Mouse (Mus musculus) cortical plate, adult 2 months (tissue): Measurements from ENCODE around the gene Fshb.

ENCODE experiments used
- CTCF ChIP-seq: fragments of 200-500 bp; IDR thresholded peaks from 2 replicates; pipeline ENCODE4 v1.5.1; 2011; ENCODE audit warnings: mild to moderate bottlenecking, control low read depth, low read length; ENCODE audit not compliant: insufficient read depth; ENCODE audit errors: extremely low read depth
- POLR2A ChIP-seq: fragments of 200-500 bp; IDR thresholded peaks from 2 replicates; pipeline ENCODE4 v1.6.1; 2011; ENCODE audit warnings: mild to moderate bottlenecking, low read length, control low read depth; ENCODE audit not compliant: insufficient read depth; ENCODE audit errors: extremely low read depth

DNA sequence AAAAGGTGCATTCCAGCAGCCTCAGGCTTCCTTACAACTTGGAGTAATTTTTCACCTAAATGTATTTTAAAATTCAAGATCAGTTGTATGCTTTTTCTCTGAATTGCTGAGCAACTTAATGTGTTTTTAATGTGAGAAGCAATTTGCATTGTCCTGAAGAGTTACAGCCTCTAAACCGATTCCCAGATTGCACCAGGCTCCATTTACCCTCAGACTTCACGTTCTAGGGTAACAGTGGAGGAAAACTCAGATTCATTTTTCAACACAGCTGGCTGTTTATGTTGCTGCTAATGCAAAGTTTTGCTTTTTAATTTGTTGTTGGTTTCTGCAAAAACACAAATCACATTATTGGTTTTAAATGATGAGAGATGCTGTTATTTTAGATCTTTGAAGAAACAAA lies 40.1 kb downstream of the Fshb start:
- TF ChIP-seq CTCF (no peak), POLR2A (no peak)
